Mouse (Mus musculus) testis, postnatal 14 days (tissue): ENCODE measurements around the gene Zfp598.
"Not testable (repeated sequence)": the region's sequence is repeated elsewhere in the genome, so short reads cannot be mapped to it uniquely, and the experiment has no call there.

ENCODE experiments used
- DNase-seq: peaks from one replicate; pipeline ENCODE4 v3.0.0; 2021; ENCODE audit warnings: low spot score

Gene Zfp598

DNA sequence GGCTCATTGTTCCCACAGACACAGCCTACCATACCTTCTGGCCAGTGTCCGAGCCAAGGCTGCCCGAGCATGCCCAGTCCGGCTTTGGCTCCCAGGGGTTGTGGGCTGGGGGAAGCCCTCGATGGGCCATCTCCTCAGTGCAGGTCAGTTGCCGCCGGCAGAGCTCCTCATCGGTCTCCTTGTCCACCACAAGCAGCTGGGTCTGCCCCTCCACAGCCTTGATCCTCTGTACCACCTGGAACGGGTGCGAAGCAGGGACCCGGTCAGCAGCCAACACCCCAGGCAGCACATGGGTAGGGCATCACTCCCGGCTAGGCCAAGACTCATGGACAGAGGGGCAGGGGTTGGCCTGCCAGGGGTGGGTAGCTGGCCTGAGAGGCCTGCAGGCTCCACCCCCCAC is 22.0 kb upstream of the Zfp598 start:
- no peak for DNase-seq

DNA sequence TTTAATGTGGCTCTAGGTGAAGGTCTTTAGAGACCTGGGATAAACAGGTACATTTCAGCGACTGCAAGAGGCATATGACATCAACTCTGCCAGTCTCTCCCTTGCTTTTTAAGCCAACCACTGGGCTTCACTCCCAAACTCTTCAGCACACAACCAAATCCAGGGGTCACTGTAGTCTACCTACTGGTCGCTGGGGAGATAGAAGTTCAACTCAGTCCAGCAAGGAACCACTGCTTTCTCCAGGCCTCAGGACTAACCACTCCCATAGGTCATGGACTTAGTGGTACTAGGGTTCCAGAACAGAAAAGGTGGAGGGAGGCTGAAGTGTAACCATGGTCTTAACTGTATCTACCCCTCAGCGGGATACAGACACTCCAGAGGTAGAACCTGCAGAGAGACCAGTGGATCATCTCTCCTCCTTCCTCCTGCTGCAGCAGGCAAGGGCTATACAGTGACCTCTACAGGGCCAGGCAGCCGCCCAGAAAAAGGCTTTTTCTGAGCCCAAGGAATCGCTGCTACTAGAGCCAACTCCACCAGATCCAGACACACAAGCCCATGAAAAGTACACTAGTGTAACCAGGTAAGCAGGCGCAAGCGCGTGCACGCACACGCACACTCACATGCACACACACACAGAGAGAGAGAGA is 20.6 kb upstream of the Zfp598 start:
- DNase-seq: no peak

DNA sequence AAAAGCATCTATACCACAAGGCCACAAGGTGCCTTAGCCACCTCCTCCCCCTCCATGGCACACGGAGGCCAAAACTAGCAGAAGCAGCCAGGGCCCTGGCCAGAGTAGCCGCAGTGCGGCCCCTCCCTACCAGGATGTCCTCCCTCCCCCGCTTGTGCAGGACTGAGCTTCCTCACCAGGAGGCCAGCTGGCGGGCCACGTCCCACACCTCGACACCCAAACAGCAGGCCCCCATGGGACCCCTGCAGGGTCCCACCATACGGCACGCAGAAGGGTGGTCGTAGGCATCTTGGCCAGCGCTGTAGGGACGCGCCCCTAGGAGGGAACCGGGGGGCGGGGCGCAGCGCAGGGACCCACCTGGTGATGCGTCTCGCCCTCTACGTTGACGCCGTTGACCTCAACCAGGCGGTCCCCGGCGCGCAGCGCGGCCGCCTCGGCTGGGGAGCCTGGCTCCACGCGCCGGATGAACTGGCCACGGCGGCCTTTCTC is 19.9 kb upstream of the Zfp598 start:
- no peak for DNase-seq

DNA sequence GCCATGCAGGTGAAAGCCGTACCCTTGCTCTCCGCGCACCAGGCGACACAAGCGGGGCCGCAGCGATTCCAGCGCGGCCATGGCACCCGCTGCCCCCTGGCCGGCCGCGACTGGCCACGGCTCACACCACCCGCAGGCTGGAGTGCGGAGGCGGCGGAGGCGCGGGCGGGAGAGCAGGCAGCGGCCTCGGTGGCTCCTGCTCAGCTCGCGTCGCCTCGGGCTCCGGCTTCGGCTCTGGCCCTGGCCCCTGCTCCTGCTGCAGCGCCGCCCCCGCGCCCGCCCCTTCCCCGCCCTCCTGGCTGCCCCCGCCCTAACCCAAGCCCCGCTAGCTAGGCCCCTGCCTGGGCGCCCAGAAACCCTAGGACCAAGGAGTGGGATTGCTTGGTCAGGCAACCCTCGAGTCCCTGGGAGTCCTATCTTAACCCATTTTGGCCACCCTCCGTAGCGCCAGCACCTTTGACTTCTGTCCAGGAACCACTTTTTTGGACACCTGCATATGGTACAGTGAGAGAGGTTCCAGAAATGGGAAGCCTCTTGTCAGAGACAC is 19.3 kb upstream of the Zfp598 start, which contains the start of gene Slc9a3r2:
Slc9a3r2 (minus strand) TSS at position 258 of the 547 bp plus-strand sequence.
- DNase-seq: no peak

DNA sequence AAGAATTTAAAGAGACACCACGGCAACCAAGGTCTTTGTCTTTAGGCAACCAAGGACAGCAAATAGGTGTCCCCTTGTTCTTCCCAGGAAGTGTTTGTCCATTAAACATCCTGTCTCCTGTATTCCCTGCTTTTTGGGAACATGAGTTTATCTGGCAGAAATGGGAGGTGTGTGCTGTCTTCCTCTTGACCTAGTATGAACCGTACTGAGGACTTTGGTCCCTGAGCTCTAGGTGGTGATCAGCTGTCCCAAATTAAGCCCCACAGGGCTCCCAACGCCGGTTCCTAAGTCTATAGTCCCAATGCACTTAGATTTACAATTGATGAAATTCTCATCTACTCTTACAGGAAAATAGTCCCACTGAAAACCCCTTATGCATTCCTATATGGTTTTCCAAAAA is 18.7 kb upstream of the Zfp598 start:
- no peak for DNase-seq

DNA sequence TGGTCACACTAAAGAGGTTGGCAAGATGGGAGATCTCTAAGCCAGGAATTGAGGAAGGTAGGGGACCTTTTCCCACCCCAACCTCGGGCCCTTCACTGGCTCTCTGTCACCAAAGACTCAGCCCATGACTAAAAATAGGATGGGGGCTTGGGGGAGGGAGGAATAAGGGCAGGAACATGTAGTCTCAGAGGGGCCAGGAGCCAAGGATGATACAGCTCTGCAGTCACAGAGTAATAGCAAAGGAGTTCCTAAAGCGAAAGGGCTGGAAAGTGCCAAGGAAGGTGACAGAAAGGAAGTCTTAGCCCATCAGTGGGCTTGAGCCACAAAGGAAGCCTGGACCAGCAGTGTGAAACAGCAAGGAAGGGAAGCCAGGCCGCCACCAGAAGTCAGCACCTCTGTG is 17.7 kb upstream of the Zfp598 start:
- DNase-seq: no peak

DNA sequence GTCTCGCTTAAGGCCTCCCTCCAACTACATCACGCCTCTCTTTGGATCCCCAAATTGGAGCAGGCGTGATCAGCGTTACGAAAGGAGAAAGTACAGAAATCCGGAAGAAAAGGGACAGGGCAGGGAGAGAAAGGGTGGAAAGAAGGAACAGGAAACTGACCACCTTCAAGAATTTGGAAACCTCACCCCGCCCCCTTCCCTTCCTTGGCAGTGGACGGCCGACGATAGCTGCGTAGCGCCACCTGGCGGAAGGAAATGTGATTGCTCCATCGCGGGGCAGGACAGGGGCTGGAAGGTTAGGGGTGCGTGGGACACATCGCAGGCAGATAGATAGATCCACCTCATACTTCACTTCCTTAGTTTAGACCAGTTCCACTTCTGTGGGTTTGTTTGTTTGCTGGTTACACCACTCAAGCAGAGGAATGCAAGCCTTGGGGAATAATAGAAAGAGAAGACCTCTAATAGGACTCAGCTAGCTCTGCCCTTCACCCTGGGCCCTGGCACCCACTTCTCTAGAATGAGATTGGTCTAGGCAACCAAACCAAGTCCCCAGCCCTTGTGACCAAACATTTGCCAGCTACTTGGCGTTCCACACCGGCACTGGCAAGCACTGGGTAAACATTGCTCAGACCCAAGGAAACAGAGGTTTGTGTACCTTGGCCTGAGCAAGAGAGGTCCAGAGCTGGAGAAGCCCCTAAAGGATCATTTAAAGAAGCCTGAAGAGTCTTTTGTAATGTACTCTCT is 15.3 kb upstream of the Zfp598 start:
- DNase-seq: peak; percentile 71

DNA sequence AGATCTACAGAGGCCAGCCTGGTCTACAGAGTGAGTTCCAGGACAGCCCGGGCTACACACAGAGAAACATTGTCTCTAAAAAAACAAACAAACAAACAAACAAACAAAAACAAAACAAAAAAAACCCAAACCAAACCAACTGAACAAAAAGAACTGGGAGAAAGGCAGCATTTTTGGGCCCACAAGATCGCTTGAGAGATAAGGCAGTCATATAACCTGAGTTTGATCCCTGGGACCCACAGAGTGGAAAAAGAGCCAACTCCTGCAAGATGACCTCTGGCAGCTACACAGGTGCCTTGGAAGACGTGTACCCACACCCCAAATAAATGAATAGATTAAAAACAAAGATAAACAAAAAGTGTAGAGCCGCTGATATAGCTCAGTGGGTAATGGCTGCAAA is 14.5 kb upstream of the Zfp598 start:
- DNase-seq: no peak

DNA sequence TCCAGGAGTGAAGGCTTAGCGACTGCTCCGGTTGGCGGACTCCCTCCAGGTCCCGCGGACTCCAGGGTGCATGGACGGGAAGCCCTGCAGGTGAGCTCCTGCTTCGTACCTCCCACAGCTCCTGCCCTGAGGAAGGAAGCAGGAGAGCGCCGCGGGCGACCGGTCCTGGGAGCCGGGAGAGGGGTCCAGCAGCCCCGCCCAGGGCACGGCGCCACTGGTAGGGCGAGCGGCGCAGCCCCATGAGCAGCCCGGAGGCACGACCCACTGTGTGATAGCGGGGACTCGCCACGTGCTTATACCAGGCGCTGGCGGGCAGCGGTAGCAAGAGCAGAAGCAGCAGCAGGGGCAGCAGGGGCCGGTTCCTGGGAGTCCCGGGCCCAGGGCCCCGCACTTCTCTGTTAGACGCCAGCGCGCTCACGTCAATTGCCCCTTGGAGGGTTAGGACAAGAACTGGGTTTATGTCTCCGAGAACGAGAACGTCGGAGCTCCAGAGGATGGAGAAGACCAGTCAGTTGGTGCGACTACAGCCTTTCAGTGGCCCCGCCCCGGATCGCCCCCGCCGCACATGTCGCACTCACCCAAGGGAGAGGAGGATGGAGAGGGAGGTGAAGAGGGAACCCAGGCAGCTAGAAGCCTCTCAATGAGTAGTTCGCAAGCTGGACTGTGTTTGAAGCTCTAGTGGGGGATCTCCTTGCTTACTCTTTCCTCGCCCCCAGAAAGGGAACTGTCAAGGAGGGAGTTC is 11.3 kb upstream of the Zfp598 start, which contains the start of gene Npw:
Npw (minus strand) TSS at position 441 of the 742 bp plus-strand sequence.
- DNase-seq: no peak

DNA sequence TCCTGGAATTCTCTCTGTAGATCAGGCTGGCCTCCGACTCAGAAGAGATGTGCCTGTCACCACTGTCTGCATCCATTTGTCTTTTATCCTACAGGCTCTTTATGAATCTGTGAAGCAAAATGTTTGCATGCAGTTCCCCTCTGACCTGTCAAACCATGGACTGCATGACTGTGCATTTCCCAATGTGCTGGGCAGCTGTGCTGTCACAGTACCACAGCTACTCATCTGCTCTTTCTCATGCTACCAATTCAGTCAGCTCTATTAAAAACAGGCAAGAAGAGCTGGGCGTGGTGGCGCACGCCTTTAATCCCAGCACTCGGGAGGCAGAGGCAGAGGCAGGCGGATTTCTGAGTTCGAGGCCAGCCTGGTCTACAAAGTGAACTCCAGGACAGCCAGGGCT is 2.5 kb upstream of the Zfp598 start:
- DNase-seq: not testable (repeated sequence)

DNA sequence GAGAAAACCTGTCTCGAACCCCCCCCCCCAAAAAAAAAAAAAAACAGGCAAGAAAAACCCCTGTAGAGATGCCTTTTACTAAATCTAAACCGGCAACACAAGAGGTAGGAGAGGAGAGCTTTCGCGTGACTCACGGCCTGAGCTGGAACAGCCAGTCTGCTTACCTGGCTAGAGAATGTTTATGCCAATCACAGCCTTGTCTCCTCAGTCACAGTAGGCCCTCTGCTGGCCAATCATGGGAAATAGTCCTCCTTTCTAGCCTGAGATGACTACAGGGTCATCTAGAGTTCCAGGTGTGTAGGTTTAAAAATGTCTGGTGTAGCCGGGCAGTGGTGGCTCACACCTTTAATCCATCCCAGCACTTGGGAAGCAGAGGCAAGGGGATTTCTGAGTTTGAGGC is 2.1 kb upstream of the Zfp598 start:
- no peak for DNase-seq

DNA sequence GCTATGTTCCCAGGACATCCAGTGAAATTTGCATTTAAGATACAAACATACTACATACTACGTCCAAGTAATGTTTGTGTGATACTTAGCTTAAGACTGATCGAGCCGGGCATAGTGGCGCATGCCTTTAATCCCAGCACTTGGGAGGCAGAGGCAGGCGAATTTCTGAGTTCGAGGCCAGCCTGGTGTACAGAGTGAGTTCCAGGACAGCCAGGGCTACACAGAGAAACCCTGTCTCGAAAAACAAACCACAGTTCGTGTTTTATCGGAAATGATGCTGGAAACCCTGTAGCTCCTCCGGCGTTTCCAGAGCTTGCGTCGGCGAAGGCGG is 308 bp upstream of the Zfp598 start:
- DNase-seq: not testable (repeated sequence)

DNA sequence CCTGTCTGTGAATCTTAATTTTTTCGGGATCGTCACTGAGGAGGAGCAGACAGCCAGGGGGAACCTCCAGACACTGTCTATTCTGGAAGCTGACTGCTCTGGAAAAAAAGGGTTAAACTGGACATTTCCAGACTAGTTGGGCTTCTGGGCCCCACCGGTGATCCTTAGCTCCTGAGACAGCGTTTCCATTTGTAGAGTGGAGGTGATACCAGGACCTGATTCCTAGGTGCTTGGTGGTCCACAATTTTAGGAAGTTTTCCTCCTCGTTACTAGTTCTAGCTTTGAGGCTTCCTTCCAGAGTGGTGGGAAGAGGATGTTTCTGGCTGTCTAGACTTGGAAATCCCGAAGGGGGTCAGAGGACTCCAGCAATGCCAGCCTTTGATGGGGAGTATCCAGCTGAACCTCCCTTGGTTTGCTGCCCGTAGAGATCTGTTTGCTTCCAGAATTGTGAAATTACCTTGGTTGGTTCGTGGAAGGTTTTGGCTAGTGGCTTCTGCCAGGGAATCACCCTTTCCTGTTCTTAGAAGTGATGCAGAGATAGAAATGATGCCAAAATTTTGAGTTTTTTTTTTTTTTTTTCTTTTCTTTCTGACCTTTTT is 858 bp downstream of the Zfp598 start:
- no peak for DNase-seq

DNA sequence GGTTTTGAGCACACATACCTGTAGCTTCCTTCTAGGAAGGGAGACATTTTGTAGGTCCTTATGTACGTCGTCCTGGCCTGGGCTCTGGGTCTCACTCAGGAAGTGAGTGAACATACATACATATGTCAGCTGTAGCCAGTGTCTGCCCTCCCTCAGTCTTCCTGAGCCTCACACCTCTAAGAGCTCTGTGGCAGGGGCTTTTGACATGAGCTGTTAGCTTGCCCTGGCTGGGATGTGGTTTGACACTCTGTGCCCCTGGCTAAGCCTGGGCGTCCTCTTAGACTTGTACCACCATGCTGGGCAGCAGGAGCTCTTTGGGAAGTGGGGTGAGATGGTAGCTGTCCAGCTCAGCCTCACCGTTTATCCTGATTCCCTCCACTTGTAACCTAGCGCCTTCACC is 1.9 kb downstream of the Zfp598 start:
- no peak for DNase-seq

DNA sequence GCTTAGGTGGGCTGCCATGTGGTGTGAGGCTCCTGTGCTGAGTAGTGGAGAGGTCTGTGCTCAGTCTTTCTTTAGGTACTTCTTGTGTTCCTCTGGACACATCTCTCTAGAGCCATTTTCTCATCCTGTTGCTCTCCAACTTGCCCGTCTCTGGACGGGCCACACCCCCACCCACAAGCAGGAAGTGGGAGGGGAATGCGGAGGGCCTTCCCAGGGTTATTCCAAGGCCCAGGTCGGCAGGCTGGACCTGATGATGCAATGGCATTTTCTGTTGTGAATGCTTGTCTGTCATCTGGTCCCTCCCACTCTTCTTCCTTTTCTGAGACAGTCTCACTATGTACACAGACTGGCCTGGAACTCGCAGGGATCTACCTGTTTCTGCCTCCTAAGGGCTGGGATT is 2.7 kb downstream of the Zfp598 start:
- no peak for DNase-seq

DNA sequence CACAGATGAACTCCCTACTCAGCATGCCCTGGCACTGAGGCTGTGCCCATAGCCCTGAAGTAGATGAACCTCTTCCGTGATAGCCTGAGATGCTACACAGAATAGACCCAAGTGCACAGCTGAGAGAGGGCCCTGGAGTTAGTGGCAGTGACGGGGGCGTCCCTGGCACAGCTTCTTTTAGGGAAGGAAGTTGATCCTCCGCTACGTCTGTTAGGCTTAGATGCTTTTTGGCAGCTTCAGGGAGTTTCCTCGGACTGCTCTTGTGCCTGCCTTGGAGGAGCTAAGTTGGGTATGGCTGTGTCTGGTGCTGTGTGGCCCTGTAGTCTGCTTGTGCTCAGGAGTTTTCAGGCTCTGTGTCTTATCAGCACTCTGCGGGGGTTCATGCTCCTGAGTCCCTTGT is 4.8 kb downstream of the Zfp598 start:
- DNase-seq: no peak

DNA sequence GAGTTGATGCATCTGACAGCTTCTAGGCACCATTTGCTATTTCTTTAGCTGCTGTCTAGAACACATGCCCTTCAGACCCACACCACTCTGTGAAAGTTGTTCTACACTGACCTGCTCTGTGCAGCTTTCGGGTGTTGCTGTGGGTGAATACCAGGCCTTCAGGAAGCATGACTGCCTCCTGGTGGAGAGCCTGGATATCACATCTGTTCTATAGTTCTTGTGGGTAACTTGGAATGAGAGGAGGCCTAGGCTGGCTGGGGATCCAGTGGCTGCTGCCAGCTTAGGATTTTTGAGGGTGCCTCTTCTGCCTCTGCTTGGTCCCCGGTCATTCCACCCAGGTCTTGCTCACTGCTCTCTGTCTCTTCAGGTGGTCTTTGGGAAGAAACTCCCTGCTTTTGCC is 6.7 kb downstream of the Zfp598 start:
- peak; percentile 45 for DNase-seq

DNA sequence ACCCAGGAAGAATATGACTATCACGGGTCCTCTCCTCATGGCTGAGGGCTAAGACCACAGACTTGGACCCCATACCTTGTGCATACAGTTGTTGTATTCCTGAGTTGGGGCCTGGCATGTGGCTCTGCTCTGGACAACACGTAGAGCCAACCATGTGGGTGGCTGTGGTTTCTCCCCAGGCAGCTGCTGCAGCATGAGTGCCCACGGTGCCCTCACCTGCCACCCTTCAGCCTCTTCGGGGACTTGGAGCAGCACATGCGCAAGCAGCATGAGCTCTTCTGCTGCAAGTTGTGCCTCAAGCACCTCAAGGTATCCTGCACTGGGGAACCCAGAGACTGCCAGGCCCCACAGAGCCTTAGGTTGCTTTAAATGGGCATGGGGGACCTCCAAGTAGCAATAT is 7.4 kb downstream of the Zfp598 start:
- DNase-seq: no peak

DNA sequence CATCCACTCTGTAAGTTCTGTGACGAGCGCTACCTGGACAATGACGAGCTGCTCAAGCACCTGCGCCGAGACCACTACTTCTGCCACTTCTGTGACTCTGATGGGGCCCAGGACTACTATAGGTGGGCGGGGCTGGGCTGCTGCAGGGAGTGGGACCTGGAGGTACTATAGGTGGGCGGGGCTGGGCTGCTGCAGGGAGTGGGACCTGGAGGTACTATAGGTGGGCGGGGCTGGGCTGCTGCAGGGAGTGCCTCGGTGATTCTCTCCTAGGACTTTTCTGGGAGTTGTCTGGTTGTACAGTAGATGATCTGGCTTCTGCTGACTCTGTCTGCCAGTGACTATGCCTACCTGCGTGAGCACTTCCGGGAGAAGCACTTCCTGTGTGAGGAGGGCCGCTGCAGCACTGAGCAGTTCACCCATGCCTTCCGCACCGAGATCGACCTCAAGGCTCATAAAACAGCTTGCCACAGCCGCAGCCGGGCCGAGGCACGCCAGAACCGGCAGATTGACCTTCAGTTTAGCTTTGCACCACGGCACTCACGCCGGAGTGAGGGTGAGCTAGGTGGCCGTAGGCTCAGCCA is 8.1 kb downstream of the Zfp598 start:
- no peak for DNase-seq

DNA sequence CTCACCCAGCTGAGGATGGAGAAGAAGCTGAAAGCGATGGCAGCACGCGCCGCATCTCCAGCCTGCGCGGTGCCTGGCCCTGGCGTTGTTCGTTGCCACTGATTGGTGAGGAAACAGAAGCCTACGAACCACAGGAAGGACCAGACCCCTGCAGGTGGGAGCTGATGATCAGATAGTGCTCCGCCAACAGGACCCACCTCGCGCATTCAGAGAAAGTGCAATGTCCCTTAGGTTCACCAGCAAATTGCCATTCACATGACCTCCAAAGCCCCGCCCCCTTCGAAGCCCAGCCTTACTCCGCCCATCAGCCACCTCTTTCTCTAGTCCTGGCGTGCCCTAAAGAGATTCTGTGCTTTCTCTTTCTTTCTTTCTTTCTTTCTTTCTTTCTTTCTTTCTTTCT is 17.0 kb downstream of the Zfp598 start:
- DNase-seq: no peak

DNA sequence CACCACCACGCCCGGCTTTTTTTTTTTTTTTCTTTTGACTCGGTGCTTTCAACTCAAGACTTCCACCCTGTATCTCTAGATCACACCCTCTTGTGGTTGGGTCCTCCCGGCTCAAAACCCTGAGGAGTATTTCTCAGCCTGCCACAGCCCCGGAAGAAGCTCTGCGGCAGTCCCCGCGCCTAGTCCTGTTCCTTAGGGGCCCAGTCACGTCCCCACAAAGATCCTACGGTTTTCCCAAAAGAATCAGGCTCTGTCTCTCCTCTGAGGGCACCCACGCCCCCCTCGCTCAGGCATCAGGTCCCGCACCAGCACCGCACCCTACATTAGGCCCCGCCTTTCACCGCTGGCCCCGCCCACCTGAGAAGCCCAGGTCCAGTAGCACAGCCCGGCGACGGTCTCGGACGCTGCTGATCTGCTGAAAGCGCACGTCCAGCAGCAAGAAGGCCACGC is 17.7 kb downstream of the Zfp598 start:
- DNase-seq: peak; percentile 57

DNA sequence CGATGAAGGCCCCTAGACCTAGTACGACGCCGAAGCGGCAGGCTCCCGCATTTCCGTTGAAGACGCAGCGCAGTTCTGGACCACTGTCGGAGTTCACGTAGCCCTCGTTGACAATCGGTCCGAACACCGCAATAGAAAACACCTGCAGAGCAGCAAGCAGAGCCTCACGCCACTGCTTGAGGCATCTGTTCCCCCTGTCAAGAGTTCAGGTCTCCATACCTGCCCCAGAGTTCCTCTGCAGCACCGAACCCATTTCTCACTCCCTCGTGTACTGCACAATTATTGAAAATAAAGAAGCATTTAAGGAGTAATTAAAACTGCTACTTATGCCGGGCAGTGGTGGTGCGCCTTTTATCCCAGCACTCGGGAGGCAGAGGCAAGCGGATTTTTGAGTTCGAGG is 18.1 kb downstream of the Zfp598 start:
- no peak for DNase-seq
